Mouse (Mus musculus) limb, embryonic 12.5 days (tissue): ENCODE data around the gene Scn7a. TPM values are rescaled to one million over a fixed set of nuclear protein-coding genes. Genes with fewer than 3 reads are reported as not detected.

Experiments
- ATAC-seq: fragments of 200-750 bp; cut with Nextera tagmentation; 2 replicates; pipeline ENCODE4 v1.8.0; 2017; ENCODE audit warnings: low read depth, moderate TSS enrichment; ENCODE audit not compliant: insufficient number of reproducible peaks, insufficient read depth, low FRiP score, low TSS enrichment
- H3K27ac ChIP-seq: fragments of 300-500 bp; sonication (generic); 2 replicates; pipeline ENCODE4 v1.5.1; 2016; ENCODE audit warnings: mild to moderate bottlenecking, moderate library complexity
- H3K27me3 ChIP-seq: fragments of 300-500 bp; sonication (generic); 2 replicates; pipeline ENCODE4 v1.6.1; 2016; ENCODE audit warnings: mild to moderate bottlenecking, moderate library complexity
- H3K36me3 ChIP-seq: fragments of 300-500 bp; sonication (generic); 2 replicates; pipeline ENCODE4 v1.6.1; 2016; ENCODE audit warnings: mild to moderate bottlenecking, moderate library complexity
- H3K4me1 ChIP-seq: fragments of 300-500 bp; sonication (generic); replicated peaks from 2 replicates; pipeline ENCODE4 v1.6.1; 2016
- H3K4me2 ChIP-seq: fragments of 300-500 bp; sonication (generic); 2 replicates; pipeline ENCODE4 v1.6.1; 2016; ENCODE audit warnings: mild to moderate bottlenecking, moderate library complexity
- H3K4me3 ChIP-seq: fragments of 300-500 bp; sonication (generic); replicated peaks from 2 replicates; pipeline ENCODE4 v1.5.1; 2016; ENCODE audit warnings: mild to moderate bottlenecking
- H3K9ac ChIP-seq: fragments of 300-500 bp; sonication (generic); replicated peaks from 2 replicates; pipeline ENCODE4 v1.6.1; 2016; ENCODE audit warnings: mild to moderate bottlenecking, moderate library complexity
- H3K9me3 ChIP-seq: fragments of 300-500 bp; sonication (generic); 2 replicates; pipeline ENCODE4 v1.6.1; 2016; ENCODE audit warnings: mild to moderate bottlenecking, moderate library complexity
- WGBS: fragments of 180-500 bp; shearing (Covaris S2); methylation state at CpG from one replicate; pipeline ENCODE4 v1.1.7; 2016; 5-methylcytosine and 5-hydroxymethylcytosine counted together
- polyA plus RNA-seq: library from polyadenylated mRNA; unstranded; fragments of >200 nt; fragmentation: Nextera tagmentation; extraction: Ambion mirVana; gene quantifications from 2 replicates; pipeline ENCODE4 v1.2.1, GENCODE M21; 2016

The Scn7a gene
- polyA plus RNA-seq = 0.08 and 0.10 TPM in 2 replicates

- 47% methylated on average over 6 of the region's 6 CpGs for WGBS
- Histone ChIP-seq H3K36me3 (no peaks in the 10 kb centered on the region), H3K4me3 (no peak within 1 kb of the TSS), H3K9me3 (no peaks in the 10 kb centered on the region), H3K9ac (no peak within 1 kb of the TSS), H3K27ac (no peak within 1 kb of the TSS), H3K4me1 (no peaks in the 10 kb centered on the region), H3K4me2 (no peak within 1 kb of the TSS), H3K27me3 (no peaks in the 10 kb centered on the region)
- ATAC-seq = no peak
Observed at GRCm38 (mm10) chr2:66784765-66785164, at the start of gene Scn7a. Gene Scn7a, minus strand, starts transcription at chr2:66784914.

- Histone ChIP-seq H3K9me3 (no peaks in the 10 kb centered on the region), H3K4me2 (no peak overlapping the region), H3K27ac (no peak overlapping the region), H3K27me3 (no peaks in the 10 kb centered on the region), H3K4me1 (no peaks in the 10 kb centered on the region), H3K4me3 (no peak overlapping the region), H3K36me3 (no peaks in the 10 kb centered on the region), H3K9ac (no peak overlapping the region)
- WGBS = 76% methylated on average over 1 of the region's 1 CpGs
- no peak for ATAC-seq
Observed at GRCm38 (mm10) chr2:66827729-66828128, 43.0 kb upstream of the Scn7a start.

GRCm38 (mm10) chr2:66819862-66820559 is 35.3 kb upstream of the Scn7a start:
- no peak overlapping the region for H3K27ac ChIP-seq
- H3K4me2 ChIP-seq = no peak overlapping the region
- H3K27me3 ChIP-seq = no peaks in the 10 kb centered on the region
- no peaks in the 10 kb centered on the region for H3K9me3 ChIP-seq
- WGBS = 36% methylated on average over 7 of the region's 7 CpGs
- H3K36me3 ChIP-seq = no peaks in the 10 kb centered on the region
- ATAC-seq = no peak
- no peaks in the 10 kb centered on the region for H3K4me1 ChIP-seq
- no peak overlapping the region for H3K4me3 ChIP-seq
- no peak overlapping the region for H3K9ac ChIP-seq

GRCm38 (mm10) chr2:66799676-66800249 is 15.0 kb upstream of the Scn7a start:
- ATAC-seq = no peak
- H3K9ac ChIP-seq = no peak overlapping the region
- no peak overlapping the region for H3K4me3 ChIP-seq
- H3K4me1 ChIP-seq = no peaks in the 10 kb centered on the region
- H3K27ac ChIP-seq = no peak overlapping the region
- no peaks in the 10 kb centered on the region for H3K36me3 ChIP-seq
- no peak overlapping the region for H3K4me2 ChIP-seq
- no peaks in the 10 kb centered on the region for H3K9me3 ChIP-seq
- no peaks in the 10 kb centered on the region for H3K27me3 ChIP-seq
- WGBS = 42% methylated on average over 4 of the region's 4 CpGs

DNA sequence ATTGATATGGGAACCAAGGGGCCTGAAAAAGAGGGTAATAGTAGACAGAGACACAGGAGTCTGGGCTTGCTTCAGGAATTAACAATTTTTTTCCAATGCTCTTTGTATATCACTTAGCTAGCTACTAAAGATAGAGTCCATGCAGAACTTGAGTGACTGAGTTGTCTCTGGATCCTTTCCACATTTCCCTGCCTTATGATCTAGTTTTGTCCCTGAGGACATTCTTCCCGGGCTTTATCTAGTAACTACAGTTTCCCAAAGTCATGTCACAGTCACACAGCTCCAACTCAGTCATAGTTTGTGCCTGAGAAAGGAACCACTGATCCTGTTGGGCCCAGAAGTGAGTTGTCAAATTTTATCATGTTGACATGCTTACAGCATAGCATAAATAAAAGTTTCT is 12.8 kb upstream of the Scn7a start:
- Histone ChIP-seq H3K27me3 (no peaks in the 10 kb centered on the region), H3K9ac (no peak overlapping the region), H3K27ac (no peak overlapping the region), H3K4me3 (no peak overlapping the region), H3K4me1 (no peaks in the 10 kb centered on the region), H3K9me3 (no peaks in the 10 kb centered on the region), H3K4me2 (no peak overlapping the region), H3K36me3 (no peaks in the 10 kb centered on the region)
- ATAC-seq = no peak
- 78% methylated on average over 1 of the region's 1 CpGs for WGBS

DNA sequence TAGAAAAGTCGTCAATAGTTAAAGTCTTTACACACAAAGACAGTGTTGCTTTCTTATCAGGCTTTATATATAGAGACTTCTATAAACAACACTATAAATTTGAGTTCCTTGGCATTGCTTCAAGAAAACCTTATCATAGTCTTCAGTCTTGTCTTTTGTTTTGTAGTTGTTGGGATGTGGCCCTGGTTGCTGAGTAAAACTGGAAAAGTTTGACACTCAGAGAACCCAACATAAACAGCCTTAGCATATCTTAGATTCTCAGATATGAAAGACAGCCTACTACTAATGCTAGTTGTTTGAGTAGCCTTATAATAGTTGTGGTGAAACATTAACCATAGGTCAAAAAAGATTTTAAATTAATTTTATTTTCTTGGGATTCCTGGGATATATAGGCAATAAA is 6.9 kb upstream of the Scn7a start:
- Histone ChIP-seq H3K4me1 (no peaks in the 10 kb centered on the region), H3K9me3 (no peaks in the 10 kb centered on the region), H3K4me2 (no peak overlapping the region), H3K36me3 (no peaks in the 10 kb centered on the region), H3K9ac (no peak overlapping the region), H3K27ac (no peak overlapping the region), H3K27me3 (no peaks in the 10 kb centered on the region), H3K4me3 (no peak overlapping the region)
- ATAC-seq = no peak
- WGBS = 92% methylated on average over 1 of the region's 1 CpGs

GRCm38 (mm10) chr2:66780884-66781283 is 3.8 kb downstream of the Scn7a start:
- Histone ChIP-seq H3K27ac (no peak overlapping the region), H3K4me3 (no peak overlapping the region), H3K4me1 (no peaks in the 10 kb centered on the region), H3K9me3 (no peaks in the 10 kb centered on the region), H3K27me3 (no peaks in the 10 kb centered on the region), H3K4me2 (no peak overlapping the region), H3K9ac (no peak overlapping the region), H3K36me3 (no peaks in the 10 kb centered on the region)
- ATAC-seq = no peak
- 98% methylated on average over 2 of the region's 2 CpGs for WGBS

- H3K9me3 ChIP-seq = no peaks in the 10 kb centered on the region
- ATAC-seq = no peak
Observed at GRCm38 (mm10) chr2:66767980-66768379, 16.7 kb downstream of the Scn7a start.

GRCm38 (mm10) chr2:66765170-66765569 is 19.5 kb downstream of the Scn7a start:
- Histone ChIP-seq H3K27ac (no peak overlapping the region), H3K27me3 (no peaks in the 10 kb centered on the region), H3K4me3 (no peak overlapping the region), H3K36me3 (no peaks in the 10 kb centered on the region), H3K9ac (no peak overlapping the region), H3K4me2 (no peak overlapping the region), H3K4me1 (no peaks in the 10 kb centered on the region), H3K9me3 (no peaks in the 10 kb centered on the region)
- no peak for ATAC-seq
- 74% methylated on average over 1 of the region's 1 CpGs for WGBS

More at GRCm38 (mm10) chr2:66767980-66768379, 16.7 kb downstream of the Scn7a start:
- H3K27me3 ChIP-seq = no peaks in the 10 kb centered on the region
- H3K36me3 ChIP-seq = no peaks in the 10 kb centered on the region
- no peak overlapping the region for H3K9ac ChIP-seq
- WGBS = 85% methylated on average over 2 of the region's 2 CpGs
- H3K4me2 ChIP-seq = no peak overlapping the region
- no peak overlapping the region for H3K27ac ChIP-seq
- no peak overlapping the region for H3K4me3 ChIP-seq
- no peaks in the 10 kb centered on the region for H3K4me1 ChIP-seq

DNA sequence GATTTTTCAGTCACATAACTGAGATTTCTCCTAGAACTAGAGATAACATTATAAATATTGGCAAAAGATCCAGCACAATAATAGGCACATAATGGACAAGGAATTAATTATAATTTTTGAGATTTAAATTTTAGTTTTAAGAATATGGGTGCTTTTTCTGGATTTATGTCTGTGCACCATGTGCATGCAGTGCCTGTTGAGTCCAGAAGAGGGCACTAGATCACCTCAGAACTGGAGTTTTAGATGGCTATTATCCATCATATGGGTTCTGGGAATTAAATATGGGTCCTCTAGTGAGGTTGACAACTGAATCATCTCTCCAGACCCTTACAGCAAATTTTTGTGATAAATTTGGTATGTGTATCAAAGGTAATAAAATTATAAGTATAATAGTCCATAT is 21.8 kb downstream of the Scn7a start:
- H3K4me1 ChIP-seq = no peaks in the 10 kb centered on the region
- no peaks in the 10 kb centered on the region for H3K36me3 ChIP-seq
- H3K27ac ChIP-seq = no peak overlapping the region
- no peaks in the 10 kb centered on the region for H3K27me3 ChIP-seq
- no peak overlapping the region for H3K4me2 ChIP-seq
- H3K4me3 ChIP-seq = no peak overlapping the region
- no peak for ATAC-seq
- H3K9ac ChIP-seq = no peak overlapping the region
- no peaks in the 10 kb centered on the region for H3K9me3 ChIP-seq

DNA sequence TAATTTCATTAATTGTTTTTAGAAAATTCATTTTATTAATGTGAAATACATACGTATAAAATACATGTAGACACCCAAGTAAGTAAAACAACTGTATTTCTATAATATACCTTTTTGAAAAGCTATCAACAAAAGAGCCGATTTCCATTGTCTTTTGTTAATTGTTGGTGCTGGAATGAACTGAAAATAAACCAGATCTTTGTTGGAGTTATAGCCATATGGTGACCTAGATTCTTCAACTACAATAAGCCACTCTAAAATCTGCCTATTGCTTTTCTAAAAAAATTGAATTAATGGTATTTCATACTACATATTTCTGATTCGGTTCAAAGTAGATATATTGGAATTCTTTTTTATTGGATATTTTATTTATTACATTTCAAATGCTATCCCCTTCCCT is 56.7 kb downstream of the Scn7a start:
- no peak for ATAC-seq

GRCm38 (mm10) chr2:66727585-66727974 is 57.1 kb downstream of the Scn7a start:
- Histone ChIP-seq H3K27me3 (no peaks in the 10 kb centered on the region), H3K9ac (no peak overlapping the region), H3K4me3 (no peak overlapping the region), H3K36me3 (no peaks in the 10 kb centered on the region), H3K27ac (no peak overlapping the region), H3K4me2 (no peak overlapping the region), H3K4me1 (no peaks in the 10 kb centered on the region; the same call in 1 of the 2 replicates), H3K9me3 (no peaks in the 10 kb centered on the region)
- ATAC-seq = no peak; the same call in 1 of the 2 replicates

More for the DNA sequence above, 56.7 kb downstream of the Scn7a start:
- Histone ChIP-seq H3K9me3 (no peaks in the 10 kb centered on the region), H3K4me3 (no peak overlapping the region), H3K36me3 (no peaks in the 10 kb centered on the region), H3K4me2 (no peak overlapping the region), H3K27ac (no peak overlapping the region), H3K9ac (no peak overlapping the region), H3K4me1 (no peaks in the 10 kb centered on the region; the same call in 1 of the 2 replicates), H3K27me3 (no peaks in the 10 kb centered on the region)
- 90% methylated on average over 3 of the region's 3 CpGs for whole genome bisulfite sequencing
